Mouse (Mus musculus): ENCODE data around the gene Chek2. TPM values are rescaled to one million over a fixed set of nuclear protein-coding genes. Genes with fewer than 3 reads are reported as not detected.

Chek2 gene
- total and polyA plus RNA-seq, 3 experiments, result 25.0 to 41.6 (median 27.6) TPM

DNA sequence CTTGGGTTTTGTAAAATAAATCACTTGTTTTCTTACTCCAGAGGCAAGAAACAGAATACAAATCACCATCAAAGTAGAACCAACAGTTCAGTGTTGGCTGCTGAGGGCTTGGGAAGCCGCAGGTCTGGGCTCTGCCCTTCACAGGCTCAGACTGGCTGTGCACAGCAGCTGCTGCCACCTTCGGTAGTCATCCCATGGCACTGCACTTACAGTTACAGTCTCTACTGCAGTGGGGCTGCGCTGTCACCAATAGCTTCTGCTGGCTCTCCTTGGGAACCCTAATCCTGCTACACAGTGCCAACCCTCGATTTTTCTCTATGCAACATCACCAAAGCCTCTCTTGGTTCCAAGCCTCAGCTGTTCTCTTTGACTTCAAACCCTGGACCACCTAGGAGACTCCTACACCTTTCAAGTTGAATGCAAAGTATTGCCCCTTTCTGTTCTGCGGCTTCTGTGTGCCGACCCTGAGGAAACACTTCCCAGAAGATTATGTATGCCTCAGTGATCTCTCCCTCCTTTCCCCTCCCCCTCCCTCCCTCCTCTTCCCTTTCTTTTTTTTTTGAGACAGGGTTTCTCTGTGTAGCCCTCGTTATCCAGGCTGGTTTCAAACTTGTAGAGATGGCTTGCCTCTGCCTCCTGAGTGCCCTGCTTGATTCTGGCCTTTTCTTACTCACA lies 57.5 kb downstream of the Chek2 start:
- Histone ChIP-seq H3K4me1 (ENCODE audit: control insufficient read depth in 1 of 2, insufficient read depth in 2 of 2) (peaks cover 0 to 4% of the 10 kb centered on the region in 2 experiments; a peak in 1 of 4 replicates), H3K4me2 (ENCODE audit: insufficient read depth, low read depth, poor library complexity, severe bottlenecking) (no peak overlapping the region), H3K9ac (ENCODE audit: insufficient read depth, low read depth) (no peak overlapping the region), H3K27ac (ENCODE audit: insufficient read depth, low read depth) (no peak overlapping the region), H3K4me3 (replicated peaks in 1 of 3; ENCODE audit: low read depth in 2 of 3, low read length in 2 of 3, poor library complexity in 1 of 3) (no peak overlapping the region), H3K79me2 (replicated peaks; ENCODE audit: control insufficient read depth, extremely low read depth, insufficient read depth, poor library complexity, severe bottlenecking) (no peaks in the 10 kb centered on the region), H3K27me3 (replicated peaks) (no peaks in the 10 kb centered on the region), H3K36me3 (replicated peaks in 1 of 2; ENCODE audit: control insufficient read depth in 1 of 2, insufficient read depth in 1 of 2, low read length in 1 of 2) (peaks cover 8 to 14% of the 10 kb centered on the region in 2 experiments), H3K9me3 (replicated peaks; ENCODE audit: low read length) (no peaks in the 10 kb centered on the region)
- DNase-seq (ENCODE audit: extremely low read depth), result no peak
- in situ Hi-C loops (cut with MboI; ENCODE audit: low pct_ligation_motif_present, low pct_unique_long_range_greater_than_20kb, low sequenced_read_pairs), result no loop called here
- TF ChIP-seq NELFE (IDR thresholded peaks at IDR 0.05; ENCODE audit: low read depth, low read length) (no peak), MAFK (IDR thresholded peaks at IDR 0.05; ENCODE audit: insufficient replicate concordance, low read length) (no peak), NRF1 (IDR thresholded peaks at IDR 0.05; ENCODE audit: low read depth, low read length) (no peak), MXI1 (IDR thresholded peaks at IDR 0.05; ENCODE audit: low read depth, low read length) (no peak), MYC (IDR thresholded peaks at IDR 0.05; ENCODE audit: low read depth, low read length) (no peak), USF1 (IDR thresholded peaks at IDR 0.05; ENCODE audit: low read depth, low read length) (no peak), JUND (conservative IDR thresholded peaks at IDR 0.05; ENCODE audit: low read depth, low read length) (no peak), MEF2A (IDR thresholded peaks at IDR 0.05; ENCODE audit: borderline replicate concordance, low read depth, low read length) (no peak), RAD21 (IDR thresholded peaks at IDR 0.05; ENCODE audit: low read depth, low read length) (no peak), UBTF (IDR thresholded peaks at IDR 0.05; ENCODE audit: low read depth, low read length) (no peak), ZKSCAN1 (IDR thresholded peaks at IDR 0.05; ENCODE audit: borderline replicate concordance, low read depth, low read length) (no peak), PAX5 (IDR thresholded peaks at IDR 0.05; ENCODE audit: low read length) (no peak), TBP (conservative IDR thresholded peaks at IDR 0.05; ENCODE audit: low read depth, low read length) (no peak), E2F4 (IDR thresholded peaks at IDR 0.05; ENCODE audit: insufficient replicate concordance, low read depth, low read length) (no peak), ZNF384 (IDR thresholded peaks at IDR 0.05; ENCODE audit: low read depth, low read length) (no peak), CHD2 (IDR thresholded peaks at IDR 0.05; ENCODE audit: low read length) (no peak), MAZ (IDR thresholded peaks at IDR 0.05; ENCODE audit: low read depth, low read length) (no peak), MAX (IDR thresholded peaks at IDR 0.05; ENCODE audit: low read length) (no peak), POLR2AphosphoS2 (IDR thresholded peaks at IDR 0.05; ENCODE audit: low read depth, low read length) (no peak), SIN3A (IDR thresholded peaks at IDR 0.05; ENCODE audit: low read length) (no peak)
- dilution Hi-C loops (cut with MboI; ENCODE audit: extremely low pct_ligation_motif_present, extremely low pct_unique_long_range_greater_than_20kb, low sequenced_read_pairs), result no loop called here

DNA sequence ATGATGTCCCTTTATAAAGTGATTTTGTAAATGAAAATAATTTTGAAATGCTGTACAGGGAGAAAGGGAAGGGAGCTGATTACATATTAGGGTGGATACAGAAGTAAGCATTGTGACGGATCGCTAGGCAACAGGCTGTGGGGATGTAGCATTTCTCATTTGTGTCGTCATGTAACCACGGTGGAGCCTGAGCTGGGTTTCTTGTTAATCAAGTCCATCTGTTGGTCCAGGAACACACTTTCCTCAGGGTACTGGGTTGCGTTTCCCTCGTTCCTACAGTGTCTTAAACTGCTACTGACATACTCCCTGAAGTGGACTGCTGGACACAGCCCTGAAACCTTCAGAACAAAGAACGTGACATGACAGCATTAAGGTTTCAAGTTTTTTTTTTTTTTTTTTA lies 58.4 kb downstream of the Chek2 start:
- Histone ChIP-seq H3K9me3 (replicated peaks; ENCODE audit: low read length) (no peaks in the 10 kb centered on the region), H3K79me2 (replicated peaks; ENCODE audit: control insufficient read depth, extremely low read depth, insufficient read depth, poor library complexity, severe bottlenecking) (no peaks in the 10 kb centered on the region), H3K27ac (ENCODE audit: insufficient read depth, low read depth) (no peak overlapping the region), H3K4me2 (ENCODE audit: insufficient read depth, low read depth, poor library complexity, severe bottlenecking) (no peak overlapping the region), H3K4me3 (replicated peaks in 1 of 3; ENCODE audit: low read depth in 2 of 3, low read length in 2 of 3, poor library complexity in 1 of 3) (no peak overlapping the region), H3K4me1 (ENCODE audit: control insufficient read depth in 1 of 2, insufficient read depth in 2 of 2) (peaks cover 0 to 4% of the 10 kb centered on the region in 2 experiments; a peak in 1 of 4 replicates), H3K27me3 (replicated peaks) (no peaks in the 10 kb centered on the region), H3K9ac (ENCODE audit: insufficient read depth, low read depth) (no peak overlapping the region), H3K36me3 (replicated peaks in 1 of 2; ENCODE audit: control insufficient read depth in 1 of 2, insufficient read depth in 1 of 2, low read length in 1 of 2) (peaks cover 8 to 14% of the 10 kb centered on the region in 2 experiments)
- TF ChIP-seq ZMIZ1 (IDR thresholded peaks at IDR 0.05; ENCODE audit: low read depth, low read length) (no peak), BHLHE40 (IDR thresholded peaks at IDR 0.05; ENCODE audit: low read depth, low read length) (no peak), ZKSCAN1 (IDR thresholded peaks at IDR 0.05; ENCODE audit: borderline replicate concordance, low read depth, low read length) (no peak)
- dilution Hi-C loops (cut with MboI; ENCODE audit: extremely low pct_ligation_motif_present, extremely low pct_unique_long_range_greater_than_20kb, low sequenced_read_pairs), result no loop called here
- DNase-seq (ENCODE audit: extremely low read depth), result no peak
- in situ Hi-C loops (cut with MboI; ENCODE audit: low pct_ligation_motif_present, low pct_unique_long_range_greater_than_20kb, low sequenced_read_pairs), result no loop called here

All from CH12.LX (cell line).